Mouse (Mus musculus) midbrain, embryonic 10.5 days (tissue): ENCODE data around the gene Grxcr1. TPM values are rescaled to one million over a fixed set of nuclear protein-coding genes. Genes with fewer than 3 reads are reported as not detected.

Source experiments
- DNase-seq: peaks from one replicate; pipeline ENCODE4 v3.0.0-alpha.2; 2017; ENCODE audit warnings: low spot score
- H3K27ac ChIP-seq: fragments of 300-500 bp; sonication (generic); replicated peaks from 2 replicates; pipeline ENCODE4 v1.5.1; 2016; ENCODE audit warnings: mild to moderate bottlenecking
- H3K27me3 ChIP-seq: fragments of 300-500 bp; sonication (generic); 2 replicates; pipeline ENCODE4 v1.6.1; 2016; ENCODE audit warnings: low read depth, mild to moderate bottlenecking; ENCODE audit not compliant: poor library complexity, severe bottlenecking
- H3K36me3 ChIP-seq: fragments of 300-500 bp; sonication (generic); 2 replicates; pipeline ENCODE4 v1.6.1; 2016; ENCODE audit warnings: mild to moderate bottlenecking, moderate library complexity
- H3K4me1 ChIP-seq: fragments of 300-500 bp; sonication (generic); 2 replicates; pipeline ENCODE4 v1.6.1; 2016
- H3K4me3 ChIP-seq: fragments of 300-500 bp; sonication (generic); 2 replicates; pipeline ENCODE4 v1.5.1; 2016; ENCODE audit warnings: mild to moderate bottlenecking, moderate library complexity
- H3K9me3 ChIP-seq: fragments of 300-500 bp; sonication (generic); replicated peaks from 2 replicates; pipeline ENCODE4 v1.6.1; 2016; ENCODE audit warnings: mild to moderate bottlenecking
- WGBS: fragments of 180-500 bp; shearing (Covaris S2); methylation state at CpG from one replicate; pipeline ENCODE4 v1.1.7; 2016; 5-methylcytosine and 5-hydroxymethylcytosine counted together
- polyA plus RNA-seq: library from polyadenylated mRNA; unstranded; fragments of >200 nt; fragmentation: Nextera tagmentation; extraction: Ambion mirVana; gene quantifications from 2 replicates; pipeline ENCODE4 v1.2.1, GENCODE M21; 2016

Grxcr1 gene
- polyA plus RNA-seq, 1 experiment from 2014 or later, result not detected

DNA sequence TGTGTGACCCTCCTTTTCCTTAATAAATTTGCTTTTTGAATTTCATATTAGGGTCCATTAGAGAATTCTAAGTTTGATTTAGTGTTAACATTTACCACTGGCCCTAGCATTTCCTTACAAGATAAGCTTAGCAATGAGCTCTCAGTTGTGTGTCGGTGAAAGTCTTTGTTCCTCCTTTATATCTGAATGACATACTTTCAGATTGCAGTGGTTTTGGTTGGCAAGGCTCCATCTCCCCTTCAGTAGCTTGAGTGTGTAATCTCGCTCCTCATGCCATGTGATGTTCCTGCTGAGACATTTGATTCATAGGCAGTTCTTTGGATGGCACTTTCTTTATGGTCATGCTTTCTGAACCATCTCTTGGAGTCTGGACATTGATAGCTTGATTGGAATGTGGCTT, 7.4 kb downstream of the Grxcr1 start:
- no peak overlapping the region for H3K4me3 ChIP-seq
- no peaks in the 10 kb centered on the region for H3K27me3 ChIP-seq
- no peaks in the 10 kb centered on the region for H3K9me3 ChIP-seq
- H3K27ac ChIP-seq, result no peak overlapping the region
- no peaks in the 10 kb centered on the region for H3K36me3 ChIP-seq
- no peak for DNase-seq
- H3K4me1 ChIP-seq, result no peaks in the 10 kb centered on the region
- 88% methylated on average over 2 of the region's 2 CpGs for WGBS

DNA sequence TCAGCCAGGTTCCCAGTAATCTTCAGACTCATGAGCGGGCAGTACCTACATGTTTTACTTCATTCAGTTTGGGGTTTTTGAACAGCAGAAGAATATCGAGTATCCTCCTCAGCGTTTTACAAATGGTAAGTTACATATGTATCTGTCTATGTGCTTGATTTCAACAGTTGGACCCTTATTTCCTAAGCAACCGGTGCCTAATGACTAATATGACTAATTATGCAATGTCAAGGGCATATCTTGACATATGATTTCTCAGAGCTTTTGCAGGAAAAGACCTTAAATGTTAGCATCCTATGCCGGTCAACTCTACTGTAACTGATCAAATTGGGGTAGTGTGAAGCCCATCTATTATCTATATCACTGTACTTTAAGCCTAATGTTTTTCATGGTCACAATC, 11.7 kb downstream of the Grxcr1 start:
- WGBS, result 91% methylated on average over 5 of the region's 5 CpGs
- H3K27me3 ChIP-seq, result no peaks in the 10 kb centered on the region

DNA sequence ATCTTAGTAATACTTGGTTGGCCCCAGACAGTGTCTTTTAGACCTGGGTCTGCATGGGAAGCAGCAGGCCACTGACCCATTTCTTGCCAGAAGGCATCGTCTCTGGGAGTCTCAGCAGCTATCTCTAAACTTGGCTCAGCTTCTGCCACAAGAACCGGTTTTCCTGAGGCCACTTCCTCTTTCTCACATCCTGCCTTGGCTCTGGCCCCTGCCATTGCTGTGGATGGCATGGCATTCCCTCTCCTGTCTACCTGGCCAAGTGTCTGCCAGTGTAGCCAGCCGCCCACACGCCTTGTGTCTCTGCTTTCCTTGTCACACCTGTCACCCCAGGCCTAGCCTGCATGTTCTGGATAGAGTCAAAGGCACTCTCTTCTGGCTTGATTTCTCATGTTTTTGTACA, 17.1 kb downstream of the Grxcr1 start:
- peaks cover 41% of the 10 kb centered on the region for H3K4me1 ChIP-seq
- no peak for DNase-seq
- H3K4me3 ChIP-seq, result no peak overlapping the region
- 63% methylated on average over 4 of the region's 4 CpGs for WGBS
- no peaks in the 10 kb centered on the region for H3K36me3 ChIP-seq
- H3K27me3 ChIP-seq, result no peaks in the 10 kb centered on the region
- peak overlapping the region; percentile 70 for H3K27ac ChIP-seq
- H3K9me3 ChIP-seq, result no peaks in the 10 kb centered on the region

More for the DNA sequence above, 11.7 kb downstream of the Grxcr1 start:
- Histone ChIP-seq H3K9me3 (no peaks in the 10 kb centered on the region), H3K36me3 (no peaks in the 10 kb centered on the region), H3K4me1 (peaks cover 4% of the 10 kb centered on the region; the same call in 1 of the 2 replicates), H3K4me3 (no peak overlapping the region), H3K27ac (no peak overlapping the region)
- no peak for DNase-seq

DNA sequence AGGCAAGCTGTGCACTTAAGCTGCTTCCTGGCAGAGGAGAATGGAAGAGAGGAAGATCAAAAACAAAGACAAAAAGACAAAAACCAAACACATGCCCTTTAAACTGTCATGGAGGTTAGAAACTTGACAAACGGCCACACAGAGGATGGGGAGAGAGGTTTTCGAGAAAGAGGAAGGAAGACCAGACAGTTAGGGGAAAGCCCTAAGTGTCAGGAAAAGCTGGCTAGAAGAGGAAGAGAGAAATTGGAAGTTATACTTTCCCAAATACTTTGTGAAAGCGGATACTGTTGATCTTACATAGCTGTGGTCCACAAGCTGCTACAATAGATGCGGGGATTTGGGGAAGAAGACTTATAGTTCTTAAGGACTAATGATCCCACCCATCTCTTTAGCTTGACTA, 17.9 kb downstream of the Grxcr1 start:
- no peaks in the 10 kb centered on the region for H3K36me3 ChIP-seq
- H3K27ac ChIP-seq, result peak overlapping the region; percentile 70; the same call in 1 of the 2 replicates
- DNase-seq, result no peak
- H3K4me3 ChIP-seq, result no peak overlapping the region
- H3K4me1 ChIP-seq, result peaks cover 41% of the 10 kb centered on the region
- 48% methylated on average over 4 of the region's 4 CpGs for WGBS
- H3K9me3 ChIP-seq, result no peaks in the 10 kb centered on the region
- H3K27me3 ChIP-seq, result no peaks in the 10 kb centered on the region

DNA sequence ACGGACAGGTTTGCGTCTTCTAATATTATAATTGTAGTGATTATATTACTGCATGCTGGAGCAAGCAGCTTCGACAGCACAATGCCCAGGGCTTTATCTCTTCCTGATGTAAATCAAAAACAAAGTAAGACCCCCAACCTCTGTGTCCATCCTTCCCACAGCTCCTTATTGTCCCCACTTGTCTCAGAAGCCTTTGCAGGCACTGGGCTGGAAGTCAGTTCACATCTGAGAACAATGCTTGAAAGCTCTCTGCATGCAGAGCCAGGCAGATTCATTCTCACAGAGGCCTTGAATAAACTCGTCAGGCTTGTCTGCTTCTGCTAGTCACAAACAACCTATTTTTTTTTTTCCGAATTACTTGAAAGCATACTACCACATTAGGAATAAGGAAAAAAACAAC, 19.5 kb downstream of the Grxcr1 start:
- Histone ChIP-seq H3K4me1 (peaks cover 41% of the 10 kb centered on the region), H3K36me3 (no peaks in the 10 kb centered on the region), H3K27me3 (no peaks in the 10 kb centered on the region), H3K9me3 (no peaks in the 10 kb centered on the region), H3K4me3 (no peak overlapping the region), H3K27ac (peak overlapping the region; percentile 71)
- WGBS, result 15% methylated on average over 5 of the region's 5 CpGs
- peak; percentile 44 for DNase-seq

DNA sequence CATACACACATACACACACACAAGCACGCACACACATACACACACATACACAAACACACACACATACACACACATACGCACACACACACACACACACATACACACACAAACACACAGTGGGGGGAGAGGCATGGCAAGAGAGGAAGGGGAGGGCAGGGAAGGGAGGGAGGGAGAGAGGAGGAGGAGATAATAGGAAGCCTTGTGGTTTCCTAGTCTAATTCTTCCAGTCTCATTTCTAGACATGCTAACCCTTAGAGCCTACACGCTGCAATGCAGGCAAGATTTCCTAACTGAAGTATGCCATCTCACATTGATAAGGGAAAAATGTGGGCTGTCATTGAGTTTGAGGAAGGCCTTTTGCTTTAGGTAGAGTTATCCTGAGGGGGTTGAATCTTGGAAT, 25.9 kb downstream of the Grxcr1 start:
- H3K36me3 ChIP-seq, result no peaks in the 10 kb centered on the region
- no peak for DNase-seq
- H3K27ac ChIP-seq, result no peak overlapping the region
- H3K27me3 ChIP-seq, result no peaks in the 10 kb centered on the region
- no peak overlapping the region for H3K4me3 ChIP-seq
- 92% methylated on average over 2 of the region's 3 CpGs for WGBS
- H3K4me1 ChIP-seq, result no peaks in the 10 kb centered on the region
- H3K9me3 ChIP-seq, result no peaks in the 10 kb centered on the region

DNA sequence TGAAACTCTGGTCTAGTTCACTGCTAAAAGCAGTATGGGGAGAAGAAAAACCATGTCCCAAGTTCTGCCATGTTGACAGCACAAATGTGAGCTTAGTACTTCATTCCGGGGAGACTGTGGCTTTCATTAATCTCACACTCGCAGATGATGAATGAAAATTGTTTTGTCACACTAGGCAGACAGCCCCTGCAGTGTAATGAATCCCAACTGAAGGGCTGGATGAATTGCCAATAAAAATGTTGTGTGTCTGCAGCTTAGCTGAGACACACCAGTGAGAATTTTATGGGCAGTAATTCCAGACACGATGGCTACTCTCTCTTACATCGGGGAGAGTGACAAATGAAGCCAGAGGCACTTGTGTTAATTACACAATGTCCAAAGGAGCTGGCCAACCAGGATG, 37.1 kb downstream of the Grxcr1 start:
- Histone ChIP-seq H3K4me1 (no peaks in the 10 kb centered on the region), H3K9me3 (no peaks in the 10 kb centered on the region), H3K4me3 (no peak overlapping the region), H3K27me3 (no peaks in the 10 kb centered on the region), H3K27ac (no peak overlapping the region), H3K36me3 (no peaks in the 10 kb centered on the region)
- no peak for DNase-seq
- WGBS, result 81% methylated on average over 4 of the region's 4 CpGs

DNA sequence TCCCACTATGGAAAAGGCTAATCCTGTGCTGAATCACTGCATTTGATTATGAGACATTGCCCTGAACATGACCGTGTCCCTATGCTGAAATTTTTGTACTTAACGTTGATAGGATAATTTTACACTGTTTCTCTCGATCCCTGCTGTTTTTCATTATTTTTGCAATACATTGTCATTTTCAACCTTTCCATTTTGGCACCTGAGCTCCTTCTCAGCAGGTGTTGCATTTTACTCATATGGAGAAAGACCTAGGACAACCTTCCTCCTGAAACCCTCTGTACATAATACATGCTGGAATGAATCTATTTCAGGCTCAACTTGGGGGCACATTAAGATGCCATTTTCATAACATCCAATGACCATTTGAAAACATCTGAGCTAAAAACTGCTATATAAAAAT, 38.7 kb downstream of the Grxcr1 start:
- Histone ChIP-seq H3K27me3 (no peaks in the 10 kb centered on the region), H3K9me3 (no peaks in the 10 kb centered on the region), H3K36me3 (no peaks in the 10 kb centered on the region), H3K27ac (no peak overlapping the region), H3K4me1 (no peaks in the 10 kb centered on the region), H3K4me3 (no peak overlapping the region)
- no peak for DNase-seq
- WGBS, result 90% methylated on average over 3 of the region's 3 CpGs

DNA sequence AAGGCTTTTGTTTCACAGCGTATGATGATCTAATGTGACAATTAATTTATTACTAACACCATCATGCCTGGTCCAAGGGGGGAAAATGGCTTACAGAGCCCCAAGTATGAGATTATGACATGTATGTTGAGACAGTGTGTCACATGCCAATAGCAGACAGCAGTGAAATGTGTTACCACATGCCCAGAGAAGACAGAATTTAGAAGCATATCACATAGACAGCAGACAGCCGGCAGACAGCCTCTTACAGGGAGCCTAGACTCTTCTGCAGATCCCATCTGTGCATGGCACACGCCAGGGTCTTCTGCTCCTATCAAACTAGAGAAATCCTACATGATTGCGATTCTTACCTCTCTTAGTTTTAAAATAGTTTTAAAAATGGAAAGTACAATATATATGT, 40.2 kb downstream of the Grxcr1 start:
- 91% methylated on average over 4 of the region's 4 CpGs for WGBS
- Histone ChIP-seq H3K27me3 (no peaks in the 10 kb centered on the region), H3K4me1 (no peaks in the 10 kb centered on the region), H3K9me3 (no peaks in the 10 kb centered on the region), H3K4me3 (no peak overlapping the region), H3K27ac (no peak overlapping the region), H3K36me3 (no peaks in the 10 kb centered on the region)
- no peak for DNase-seq

DNA sequence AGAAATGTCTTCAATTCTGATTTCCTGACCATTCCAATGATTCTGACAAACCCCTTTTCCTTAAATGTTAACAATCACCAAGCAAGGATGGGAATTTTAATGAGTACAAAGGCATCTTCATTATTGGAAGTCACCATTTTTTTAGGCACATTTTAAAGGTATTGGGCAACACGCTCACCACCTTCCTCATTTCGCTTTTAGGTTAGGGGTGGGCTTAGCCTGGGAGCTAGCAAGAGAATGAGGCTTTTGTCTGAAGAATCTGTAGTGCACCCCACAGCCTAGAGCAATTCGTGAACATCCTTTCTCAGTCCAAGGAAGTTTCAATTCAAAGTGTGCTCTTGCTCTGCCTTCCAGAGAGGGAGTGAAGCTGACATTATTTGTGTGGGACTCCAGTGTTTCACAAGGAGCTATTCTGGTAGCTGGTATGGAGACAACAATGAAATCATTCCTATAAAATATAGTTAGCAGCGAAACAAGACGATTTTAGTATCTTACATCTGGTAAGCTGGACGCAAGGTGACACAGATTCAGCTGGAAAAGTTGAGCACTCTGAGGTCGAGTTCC, 55.0 kb downstream of the Grxcr1 start:
- Histone ChIP-seq H3K27me3 (no peaks in the 10 kb centered on the region), H3K27ac (no peak overlapping the region), H3K36me3 (no peaks in the 10 kb centered on the region), H3K4me1 (no peaks in the 10 kb centered on the region), H3K9me3 (no peaks in the 10 kb centered on the region), H3K4me3 (no peak overlapping the region)
- WGBS, result 81% methylated on average over 7 of the region's 7 CpGs
- DNase-seq, result no peak

DNA sequence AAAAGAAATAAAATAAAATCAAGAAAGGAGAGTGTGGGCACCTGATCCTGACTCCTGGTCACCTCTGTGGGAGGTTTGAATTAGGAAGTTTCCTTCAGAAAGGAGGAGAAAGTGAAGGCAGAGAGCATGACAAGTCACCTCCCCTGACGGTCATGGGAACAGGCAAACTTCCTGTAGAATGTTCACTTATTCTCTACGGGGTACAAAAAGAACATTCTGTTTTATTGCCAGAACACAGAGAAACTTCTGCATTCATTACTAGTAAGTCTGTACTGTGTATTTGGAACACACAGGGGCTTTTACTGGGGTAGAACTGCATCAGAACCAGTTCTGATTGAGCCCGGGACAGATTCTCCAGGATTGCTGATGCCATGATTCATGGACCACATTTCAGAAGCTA, 55.5 kb downstream of the Grxcr1 start:
- H3K27ac ChIP-seq, result no peak overlapping the region
- H3K36me3 ChIP-seq, result no peaks in the 10 kb centered on the region
- DNase-seq, result no peak
- H3K27me3 ChIP-seq, result no peaks in the 10 kb centered on the region
- WGBS, result 81% methylated on average over 3 of the region's 3 CpGs
- no peak overlapping the region for H3K4me3 ChIP-seq
- H3K9me3 ChIP-seq, result no peaks in the 10 kb centered on the region
- H3K4me1 ChIP-seq, result no peaks in the 10 kb centered on the region

DNA sequence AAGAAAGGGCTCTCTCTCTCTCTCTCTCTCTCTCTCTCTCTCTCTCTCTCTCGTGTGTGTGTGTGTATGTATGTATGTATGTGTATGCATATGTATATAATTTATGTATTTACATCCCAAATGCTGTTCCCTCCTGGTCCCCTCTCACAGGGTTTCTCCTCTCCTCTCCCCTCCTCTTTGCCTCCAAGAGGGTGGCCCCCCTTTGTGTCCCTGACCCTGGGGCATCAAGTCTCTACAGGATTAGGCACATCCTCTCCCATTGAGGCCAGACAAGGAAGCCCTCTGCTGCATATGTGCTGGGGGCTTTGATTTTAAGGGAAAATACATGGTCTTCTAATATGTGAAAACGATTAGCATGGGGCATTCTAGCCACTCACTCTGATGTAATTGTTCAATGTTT, 61.5 kb downstream of the Grxcr1 start:
- Histone ChIP-seq H3K9me3 (no peaks in the 10 kb centered on the region), H3K36me3 (no peaks in the 10 kb centered on the region), H3K27me3 (no peaks in the 10 kb centered on the region), H3K27ac (peak overlapping the region; percentile 52), H3K4me1 (peaks cover 12% of the 10 kb centered on the region), H3K4me3 (no peak overlapping the region)
- 55% methylated on average over 2 of the region's 2 CpGs for WGBS
- DNase-seq, result peak; percentile 12

DNA sequence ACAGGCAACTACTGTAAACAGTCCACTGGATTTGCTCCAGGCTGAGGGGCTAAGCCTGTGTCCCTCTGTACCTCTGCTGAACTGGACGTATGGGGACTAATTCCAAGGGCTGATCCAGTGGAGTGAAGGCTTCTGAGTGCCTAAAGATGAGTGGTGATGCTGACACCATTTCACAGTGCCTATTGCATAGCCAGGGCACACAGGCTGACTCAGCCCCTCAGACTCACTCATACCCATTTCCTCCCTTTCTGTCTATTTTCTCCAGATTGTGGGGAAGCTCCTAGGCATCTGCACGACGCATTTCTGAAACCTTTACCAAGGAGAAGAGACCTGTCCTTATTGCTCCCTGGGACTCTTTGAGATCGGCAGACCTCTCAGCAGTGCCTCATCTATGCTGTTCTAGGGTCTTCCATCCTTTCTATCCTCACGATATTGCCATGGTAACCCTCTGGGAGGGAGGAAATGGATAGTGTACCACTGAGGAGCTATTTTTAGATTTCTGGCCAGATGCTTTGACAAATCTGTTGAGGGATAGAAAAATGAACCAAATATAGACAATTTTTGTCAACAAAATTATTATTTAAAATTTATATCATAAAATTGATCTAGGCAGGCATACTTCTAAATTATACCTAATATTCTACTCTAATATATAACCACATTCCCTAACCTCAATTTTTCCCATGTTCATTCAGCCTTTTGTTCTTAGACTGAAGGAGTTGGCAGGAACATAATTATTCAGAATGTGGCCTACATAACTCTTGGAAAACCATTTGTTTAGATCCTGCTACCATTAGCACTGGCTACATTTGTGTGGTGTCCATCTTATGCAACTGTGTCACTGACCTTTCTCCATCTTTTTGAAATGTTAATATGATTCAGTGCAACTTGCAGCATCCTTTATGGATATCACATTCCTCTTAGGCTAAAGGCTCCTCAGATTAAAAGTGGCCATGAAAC, 66.3 kb downstream of the Grxcr1 start:
- Histone ChIP-seq H3K4me1 (peaks cover 7% of the 10 kb centered on the region), H3K36me3 (no peaks in the 10 kb centered on the region), H3K9me3 (no peaks in the 10 kb centered on the region), H3K4me3 (no peak overlapping the region), H3K27me3 (no peaks in the 10 kb centered on the region), H3K27ac (no peak overlapping the region)
- no peak for DNase-seq
- 89% methylated on average over 5 of the region's 5 CpGs for WGBS
